Mouse (Mus musculus) heart, postnatal 0 days (tissue): ENCODE results near the gene Dnaaf5.

Experiments used
- CTCF ChIP-seq: IDR thresholded peaks from 2 replicates; pipeline ENCODE4 v1.5.1; 2016; ENCODE audit warnings: antibody characterized with exemption, control low read depth, low read depth
- EP300 ChIP-seq: IDR thresholded peaks from 2 replicates; pipeline ENCODE4 v1.6.1; 2016; ENCODE audit warnings: antibody characterized with exemption, low read depth

DNA sequence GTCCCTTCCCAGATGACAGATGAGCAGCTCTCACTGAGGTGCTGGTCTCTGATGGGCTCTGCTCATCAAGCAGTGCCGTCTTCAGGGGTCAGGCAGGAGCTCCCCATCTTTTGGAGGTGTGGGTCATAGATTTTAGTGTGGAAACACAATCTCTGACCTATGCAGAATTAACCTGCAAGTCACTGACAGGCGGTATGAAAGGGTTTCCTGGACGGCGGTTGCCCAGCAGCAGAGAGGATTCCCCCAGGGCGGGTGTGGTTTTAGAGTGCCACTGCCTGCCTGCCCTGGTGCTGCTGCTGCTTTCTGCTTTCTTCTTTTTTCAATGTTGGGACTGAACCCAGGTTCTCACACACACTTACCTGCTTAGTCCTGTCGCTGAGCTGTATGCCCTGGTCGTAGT, 56.5 kb downstream of the Dnaaf5 start:
- TF ChIP-seq CTCF (no peak), EP300 (no peak)
